Mouse (Mus musculus) lung, adult 2 months (tissue): ENCODE data around the gene Mlx.

Source experiments
- CTCF ChIP-seq: fragments of 200-500 bp; IDR thresholded peaks from 2 replicates; pipeline ENCODE4 v1.5.1; 2011; ENCODE audit warnings: mild to moderate bottlenecking, low read length, control low read depth; ENCODE audit not compliant: insufficient read depth
- POLR2A ChIP-seq: fragments of 200-500 bp; IDR thresholded peaks from 2 replicates; pipeline ENCODE4 v1.6.1; 2011; ENCODE audit warnings: low read depth, mild to moderate bottlenecking, control low read depth, low read length, borderline replicate concordance; ENCODE audit errors: extremely low read depth

- TF ChIP-seq POLR2A (no peak), CTCF (no peak)
Measured at GRCm38 (mm10) chr11:101059473-101059872, 27.6 kb upstream of the Mlx start.
